Mouse (Mus musculus) forebrain, embryonic 12.5 days (tissue): Measurements from ENCODE around the gene Gm3183. TPM values are rescaled to one million over a fixed set of nuclear protein-coding genes. Genes with fewer than 3 reads are reported as not detected.
"Not testable (repeated sequence)": the region's sequence is repeated elsewhere in the genome, so short reads cannot be mapped to it uniquely, and the experiment has no call there.

Experiments used
- ATAC-seq: fragments of 200-750 bp; cut with Nextera tagmentation; 2 replicates; pipeline ENCODE4 v1.8.0; 2017; ENCODE audit warnings: moderate TSS enrichment; ENCODE audit not compliant: low FRiP score
- H3K27ac ChIP-seq: fragments of 300-500 bp; sonication (generic); 2 replicates; pipeline ENCODE4 v1.5.1; 2016; ENCODE audit warnings: mild to moderate bottlenecking
- H3K27me3 ChIP-seq: fragments of 300-500 bp; sonication (generic); 2 replicates; pipeline ENCODE4 v1.6.1; 2016; ENCODE audit warnings: mild to moderate bottlenecking
- H3K36me3 ChIP-seq: fragments of 300-500 bp; sonication (generic); replicated peaks from 2 replicates; pipeline ENCODE4 v1.6.1; 2016; ENCODE audit warnings: mild to moderate bottlenecking
- H3K4me1 ChIP-seq: fragments of 300-500 bp; sonication (generic); 2 replicates; pipeline ENCODE4 v1.6.1; 2016
- H3K4me2 ChIP-seq: fragments of 300-500 bp; sonication (generic); 2 replicates; pipeline ENCODE4 v1.6.1; 2016; ENCODE audit warnings: mild to moderate bottlenecking, moderate library complexity
- H3K4me3 ChIP-seq: fragments of 300-500 bp; sonication (generic); replicated peaks from 2 replicates; pipeline ENCODE4 v1.5.1; 2016; ENCODE audit warnings: mild to moderate bottlenecking
- H3K9ac ChIP-seq: fragments of 300-500 bp; sonication (generic); 2 replicates; pipeline ENCODE4 v1.6.1; 2016; ENCODE audit warnings: mild to moderate bottlenecking
- H3K9me3 ChIP-seq: fragments of 300-500 bp; sonication (generic); 2 replicates; pipeline ENCODE4 v1.6.1; 2016
- WGBS: fragments of 180-500 bp; shearing (Covaris S2); methylation state at CpG from one replicate; pipeline ENCODE4 v1.1.7; 2016; 5-methylcytosine and 5-hydroxymethylcytosine counted together
- polyA plus RNA-seq: library from polyadenylated mRNA; unstranded; fragments of >200 nt; fragmentation: Nextera tagmentation; extraction: Ambion mirVana; gene quantifications from 2 replicates; pipeline ENCODE4 v1.2.1, GENCODE M21; 2016

The Gm3183 gene
- not detected in 2 replicates for polyA plus RNA-seq

GRCm38 (mm10) chr5:94865136-94865535, at the start of gene Gm3183:
Gm3183 (plus strand) TSS chr5:94865436.
- H3K27ac ChIP-seq, ATAC-seq, H3K4me1 ChIP-seq, H3K36me3 ChIP-seq, H3K27me3 ChIP-seq, H3K4me3 ChIP-seq, H3K9me3 ChIP-seq, H3K9ac ChIP-seq, H3K4me2 ChIP-seq: not testable (repeated sequence)
- WGBS: no CpG with 5 or more reads among the region's 1 CpGs

Other genes with a start within 250 kb of the Gm3183 start
- gene Gm3147, start 249.1 kb upstream of the Gm3183 start, polyA plus RNA-seq: not detected in 2 replicates
- not detected in 2 replicates for gene Gm6509, start 241.5 kb upstream of the Gm3183 start, polyA plus RNA-seq
- not detected in 2 replicates for gene Gm6205, start 217.1 kb upstream of the Gm3183 start, polyA plus RNA-seq
- gene Gm6367, start 123.2 kb downstream of the Gm3183 start, polyA plus RNA-seq: not detected in 2 replicates
- gene Gm7942, start 241.5 kb downstream of the Gm3183 start, polyA plus RNA-seq: not detected in 2 replicates